Mouse (Mus musculus) adrenal gland, postnatal 14 days (tissue): ENCODE measurements around the gene Tal1. TPM values are rescaled to one million over a fixed set of nuclear protein-coding genes. Genes with fewer than 3 reads are reported as not detected.

ENCODE experiments used
- DNase-seq: peaks from one replicate; pipeline ENCODE4 v3.0.0; 2021; ENCODE audit warnings: mixed read lengths
- long read RNA-seq, 2 experiments: library from polyadenylated mRNA; stranded (forward); transcript quantifications; one replicate each; pipeline ENCODE4 v2.0.0; 2021
- total RNA-seq: library from RNA; stranded (reverse); gene quantifications from 2 replicates; pipeline ENCODE4 v1.2.3, GENCODE M21; 2021

The Tal1 gene
- 5.2 and 7.3 TPM in 2 replicates for total RNA-seq
- long read RNA-seq, experiment 1, partial matches to known transcripts = 0 of 2 reads
- long read RNA-seq, experiment 1, other reads (novel, unspliced or antisense) = 1 of 2 reads
- long read RNA-seq, experiment 2, partial matches to known transcripts = 1 of 4 reads
- long read RNA-seq, experiment 2, other reads (novel, unspliced or antisense) = 1 of 4 reads

- peak; percentile 52 for DNase-seq
Measured at GRCm38 (mm10) chr4:115056371-115056920, at the start of gene Tal1. Gene Tal1 (plus strand): TSS chr4:115056426.

GRCm38 (mm10) chr4:115014276-115014675 is 42.0 kb upstream of the Tal1 start:
- no peak for DNase-seq

DNA sequence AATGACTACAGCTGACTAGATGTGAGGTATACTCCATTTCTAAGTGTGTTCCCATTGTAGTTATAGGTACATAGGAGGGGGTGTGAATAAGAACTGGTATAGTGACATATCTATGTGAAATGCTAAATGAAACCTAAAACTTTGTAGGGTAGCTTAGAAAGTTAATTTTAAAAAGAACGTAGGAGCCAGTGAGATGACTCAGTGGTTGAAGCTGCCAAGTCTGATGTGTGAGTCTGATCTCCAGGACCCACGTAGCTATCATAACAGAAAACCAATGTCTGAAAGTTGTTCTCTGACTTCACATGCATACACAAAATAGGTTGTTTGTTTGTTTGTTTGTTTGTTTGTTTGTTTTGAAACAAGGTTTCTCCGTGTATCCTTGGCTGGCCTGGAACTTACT is 36.2 kb upstream of the Tal1 start:
- no peak for DNase-seq

DNA sequence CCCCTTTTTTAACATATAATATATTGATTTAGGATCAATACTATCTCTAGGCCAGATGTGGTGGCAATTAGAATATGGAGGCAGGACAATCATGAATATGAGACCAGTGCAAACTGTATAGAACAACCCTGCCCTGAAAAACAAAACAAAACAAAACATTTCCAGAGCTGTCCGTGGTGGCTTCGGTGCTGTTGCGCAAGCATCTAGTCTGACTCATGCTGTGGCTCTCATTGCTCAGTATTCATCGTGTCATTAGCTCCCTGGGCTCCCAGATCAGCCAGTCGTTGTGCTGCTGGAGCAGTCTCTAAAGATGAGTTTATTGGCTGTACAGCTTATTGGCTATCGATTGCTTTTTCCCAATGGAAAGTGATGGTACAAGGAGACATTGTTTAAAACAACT is 21.2 kb upstream of the Tal1 start:
- DNase-seq = peak; percentile 53

DNA sequence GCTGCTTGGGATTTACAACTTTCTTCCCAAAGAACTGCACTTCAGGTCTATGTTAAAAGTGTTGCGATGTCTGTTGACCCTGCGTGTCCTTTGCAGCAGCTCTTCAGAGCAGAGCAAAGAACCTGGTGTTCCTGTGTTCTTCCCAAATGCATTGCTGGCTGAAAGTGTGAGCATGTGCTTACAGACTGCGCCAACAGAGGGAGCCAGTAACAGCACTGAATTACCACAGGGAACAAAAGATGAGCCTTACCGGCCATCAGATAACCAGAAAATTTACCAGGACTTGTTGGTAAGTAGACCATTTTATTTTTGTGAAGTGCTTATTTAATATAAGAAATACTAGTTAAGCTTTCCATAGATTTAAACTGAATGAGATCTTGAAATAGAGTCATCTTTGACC is 18.0 kb upstream of the Tal1 start:
- peak; percentile 56 for DNase-seq

DNA sequence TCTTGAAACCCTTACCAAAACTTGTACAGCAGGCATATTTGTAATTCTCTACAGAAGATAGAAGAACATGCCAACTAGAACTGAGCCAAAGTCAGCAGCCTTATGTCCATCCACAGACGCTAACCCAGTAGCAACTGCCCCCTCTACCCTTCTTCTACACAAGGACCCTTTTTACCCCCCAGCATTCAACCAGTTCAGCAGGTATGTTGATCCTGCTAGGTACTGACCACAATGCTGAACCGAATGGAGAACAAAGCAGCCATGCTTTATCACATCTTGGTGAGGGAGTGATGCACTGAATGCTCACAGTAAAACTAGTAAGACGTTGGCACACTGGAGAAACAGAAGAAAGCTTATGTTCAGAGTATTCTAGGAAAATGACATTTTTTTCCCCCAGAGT is 10.6 kb upstream of the Tal1 start:
- no peak for DNase-seq

DNA sequence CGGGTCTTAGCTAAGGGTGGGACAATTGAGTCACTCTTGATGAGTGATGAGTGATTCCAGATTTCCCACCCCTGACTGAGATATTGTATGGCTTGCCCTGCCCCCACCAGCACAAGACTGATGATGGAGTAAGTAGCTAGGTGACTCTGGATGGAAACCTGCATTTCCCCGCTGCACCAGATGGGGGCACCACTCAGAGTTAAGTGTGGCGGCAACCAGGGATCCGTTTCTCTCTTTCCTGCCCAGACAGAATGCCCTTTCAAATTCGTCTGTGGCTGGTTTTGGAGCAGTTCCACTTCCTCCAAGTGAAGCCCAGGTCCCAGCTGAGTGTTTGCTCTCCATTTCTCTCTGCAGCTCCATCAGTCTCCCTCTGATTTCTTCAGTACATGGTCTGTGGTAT is 8.5 kb upstream of the Tal1 start:
- DNase-seq = peak; percentile 64

GRCm38 (mm10) chr4:115048190-115048589 is 8.0 kb upstream of the Tal1 start:
- no peak for DNase-seq

- no peak for DNase-seq
Measured at GRCm38 (mm10) chr4:115051245-115051644, 5.0 kb upstream of the Tal1 start.

GRCm38 (mm10) chr4:115052343-115053005 is 3.8 kb upstream of the Tal1 start:
- peak; percentile 78 for DNase-seq

- DNase-seq = no peak
Measured at GRCm38 (mm10) chr4:115055044-115055443, 1.2 kb upstream of the Tal1 start.

GRCm38 (mm10) chr4:115055691-115056090 is 535 bp upstream of the Tal1 start:
- no peak for DNase-seq

GRCm38 (mm10) chr4:115056921-115057673 is 871 bp downstream of the Tal1 start:
- DNase-seq = peak; percentile 37

DNA sequence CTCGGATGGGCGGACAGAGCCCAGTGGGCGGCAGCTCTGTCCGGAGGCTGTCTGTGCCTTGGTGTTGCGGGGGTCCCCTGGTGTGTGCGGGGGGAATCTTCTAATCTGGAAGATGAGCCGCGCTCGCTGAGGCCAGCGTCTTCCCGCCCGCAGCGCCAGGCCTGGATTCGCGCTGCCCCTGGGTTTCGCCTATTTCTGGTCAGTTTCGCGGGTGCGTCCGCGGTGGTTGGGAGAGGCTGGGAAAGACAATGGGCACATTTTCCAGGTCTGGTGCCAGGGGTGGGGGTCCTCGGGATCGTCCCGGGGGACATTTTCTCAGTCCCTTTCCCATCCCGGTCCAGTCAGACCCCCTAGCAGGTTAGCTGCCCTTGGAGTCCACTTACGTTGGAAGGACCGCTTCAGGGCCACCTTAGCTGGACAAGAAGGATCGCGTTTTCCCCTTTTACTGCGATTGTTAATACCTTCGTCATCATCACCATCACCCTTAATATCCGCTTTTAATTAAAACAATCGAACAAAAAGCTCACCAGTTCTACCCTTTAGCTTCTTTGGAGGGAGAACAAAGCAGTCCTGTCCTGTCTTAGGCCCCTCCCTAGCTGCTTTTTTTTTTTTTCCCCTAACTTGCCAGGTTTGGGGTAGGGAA is 1.6 kb downstream of the Tal1 start:
- DNase-seq = no peak

GRCm38 (mm10) chr4:115058317-115058761 is 2.1 kb downstream of the Tal1 start:
- peak; percentile 30 for DNase-seq

GRCm38 (mm10) chr4:115058871-115059590 is 2.8 kb downstream of the Tal1 start:
- no peak for DNase-seq

GRCm38 (mm10) chr4:115059871-115060270 is 3.6 kb downstream of the Tal1 start:
- DNase-seq = no peak

- DNase-seq = no peak
Measured at GRCm38 (mm10) chr4:115060753-115061152, 4.5 kb downstream of the Tal1 start.

GRCm38 (mm10) chr4:115062540-115062874 is 6.3 kb downstream of the Tal1 start:
- no peak for DNase-seq

- peak; percentile 59 for DNase-seq
Measured at GRCm38 (mm10) chr4:115062875-115063517, 6.8 kb downstream of the Tal1 start.

DNA sequence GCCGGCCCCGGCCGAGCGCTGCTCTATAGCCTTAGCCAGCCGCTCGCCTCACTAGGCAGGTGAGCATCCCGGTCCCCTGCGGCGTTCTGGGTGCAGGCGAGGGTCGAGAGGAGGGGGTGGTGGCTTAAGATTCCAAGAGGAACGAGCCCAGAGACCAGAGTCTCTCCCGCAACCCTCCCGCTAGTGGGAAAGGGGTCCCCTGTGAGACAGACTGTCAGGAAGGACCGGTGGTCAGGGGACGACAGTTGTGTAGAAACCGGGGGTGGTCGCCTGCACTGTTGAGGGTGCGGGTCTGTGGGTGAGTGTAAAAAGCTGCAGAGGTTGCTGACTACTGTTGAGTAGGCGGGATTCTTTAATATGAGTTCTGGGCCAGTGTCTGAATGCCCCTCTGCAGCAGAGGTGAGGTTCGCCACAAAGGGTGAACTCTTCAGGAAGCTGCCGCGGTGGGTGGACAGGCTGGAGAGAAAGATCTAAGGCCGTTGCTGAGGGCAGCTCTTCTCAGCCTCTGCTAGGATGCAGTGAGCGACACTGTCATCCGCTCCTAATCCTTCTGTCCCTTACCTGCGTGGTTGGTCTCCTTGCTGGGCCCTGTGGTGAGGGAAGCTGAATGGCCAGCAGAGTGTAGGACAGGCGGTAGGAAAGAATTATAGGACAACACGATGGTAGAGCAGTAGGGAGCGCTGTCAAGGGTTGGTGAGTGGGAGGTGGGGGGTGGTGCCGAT is 7.5 kb downstream of the Tal1 start:
- DNase-seq = no peak
